ENCODE assay signal across 10 mouse cellular contexts in genomic region chr16:43557385-43557784, GRCm38 (mm10).
DNase-seq lines count a peak whose midpoint lies in the region; ATAC-seq and TF ChIP-seq lines count a peak whose summit lies in the region.
"Had no signal": no experiment of that assay in that cellular context is flagged by ENCODE, and none has a peak within 500 bp of the region (broad histone marks: within the 10 kb centered on the region; RNA-seq: fewer than 3 reads in every experiment).

No protein-coding gene starts in this region.

- H3K9ac ChIP-seq in heart, embryonic 12.5 days, result peak overlapping the region; percentile 38; the same call in 1 of the 2 replicates
- 0 out of 2 replicates have a peak overlapping the region, but pooled peaks have one; percentile 28 for H3K9ac ChIP-seq in forebrain, postnatal 0 days
- H3K9ac ChIP-seq in midbrain, embryonic 15.5 days, result no peak overlapping the region

- DNase-seq in heart, adult 18-20 months, result no peak
- peak; percentile 43 for DNase-seq in brain, embryonic 14.5 days (ENCODE audit: low read depth)
- DNase-seq in forebrain, postnatal 0 days, result no peak
- no peak for DNase-seq in liver
- DNase-seq in ovary, postnatal 36 days (ENCODE audit: low spot score), result no peak
- DNase-seq: kidney, adult 18-20 months; lung, adult 2 months; thymus, postnatal 14 days had no signal

- no peak for TF ChIP-seq CTCF in brain, embryonic 14.5 days (IDR thresholded peaks at IDR 0.05; ENCODE audit: borderline replicate concordance, extremely low read depth, insufficient read depth, insufficient read length)
- TF ChIP-seq CTCF in forebrain, postnatal 0 days (IDR thresholded peaks at IDR 0.05; ENCODE audit: low read depth), result no peak

- ATAC-seq in heart, embryonic 12.5 days (ENCODE audit: insufficient number of reproducible peaks, low FRiP score), result no peak
- peak; percentile 71 for ATAC-seq in forebrain, postnatal 0 days
- ATAC-seq in midbrain, embryonic 15.5 days (replicated peaks), result no peak; the same call in 1 of the 2 replicates

- H3K36me3 ChIP-seq in heart, embryonic 12.5 days, result no peaks in the 10 kb centered on the region
- H3K36me3 ChIP-seq in forebrain, postnatal 0 days (ENCODE audit: insufficient read depth), result no peaks in the 10 kb centered on the region
- H3K36me3 ChIP-seq in midbrain, embryonic 15.5 days (replicated peaks), result no peaks in the 10 kb centered on the region

- peak overlapping the region; percentile 56 for H3K4me2 ChIP-seq in heart, embryonic 12.5 days
- no peak overlapping the region for H3K4me2 ChIP-seq in forebrain, postnatal 0 days (ENCODE audit: low read depth)
- no peak overlapping the region for H3K4me2 ChIP-seq in midbrain, embryonic 15.5 days

- no peak for TF ChIP-seq POLR2A in brain, embryonic 14.5 days (IDR thresholded peaks at IDR 0.05; ENCODE audit: borderline replicate concordance, extremely low read depth, insufficient read depth, insufficient read length, poor library complexity, severe bottlenecking)

- no peak overlapping the region for H3K4me3 ChIP-seq in heart, embryonic 12.5 days
- no peak overlapping the region for H3K4me3 ChIP-seq in forebrain, postnatal 0 days (ENCODE audit: low read depth, low read length)
- no peak overlapping the region for H3K4me3 ChIP-seq in midbrain, embryonic 15.5 days

- H3K4me1 ChIP-seq in heart, embryonic 12.5 days (replicated peaks), result peaks cover 32% of the 10 kb centered on the region
- no peaks in the 10 kb centered on the region for H3K4me1 ChIP-seq in forebrain, postnatal 0 days (ENCODE audit: insufficient read depth)
- peaks cover 3% of the 10 kb centered on the region; the same call in 1 of the 2 replicates for H3K4me1 ChIP-seq in midbrain, embryonic 15.5 days

- no peaks in the 10 kb centered on the region for H3K9me3 ChIP-seq in heart, embryonic 12.5 days (replicated peaks)
- no peaks in the 10 kb centered on the region for H3K9me3 ChIP-seq in forebrain, postnatal 0 days (ENCODE audit: low read length)
- no peaks in the 10 kb centered on the region for H3K9me3 ChIP-seq in midbrain, embryonic 15.5 days

- peak overlapping the region; percentile 68; the same call in 1 of the 2 replicates for H3K27ac ChIP-seq in heart, embryonic 12.5 days (ENCODE audit: poor library complexity, severe bottlenecking)
- H3K27ac ChIP-seq in forebrain, postnatal 0 days (ENCODE audit: low read depth, low read length), result peak overlapping the region; percentile 73
- H3K27ac ChIP-seq in midbrain, embryonic 15.5 days, result peak overlapping the region; percentile 20; the same call in 1 of the 2 replicates

- WGBS in heart, embryonic 12.5 days, result 7% methylated on average over 5 of the region's 5 CpGs
- 31% methylated on average over 5 of the region's 5 CpGs for WGBS in forebrain, postnatal 0 days
- WGBS in midbrain, embryonic 15.5 days, result 43% methylated on average over 5 of the region's 5 CpGs

- H3K27me3 ChIP-seq in heart, embryonic 12.5 days (replicated peaks), result no peaks in the 10 kb centered on the region
- H3K27me3 ChIP-seq in forebrain, postnatal 0 days (ENCODE audit: insufficient read depth, low read length), result no peaks in the 10 kb centered on the region
- H3K27me3 ChIP-seq in midbrain, embryonic 15.5 days (replicated peaks), result no peaks in the 10 kb centered on the region

Comparison
In these comparisons a context has a peak if more than half of its experiments do, and no peak if none do; other contexts are left out.
1. H3K27ac ChIP-seq: peak in every context shown above with its lines; median percentile 73 in forebrain, postnatal 0 days; 68 in heart, embryonic 12.5 days; 20 in midbrain, embryonic 15.5 days.